Mouse (Mus musculus): ENCODE results near the gene Vmn1r211. TPM values are rescaled to one million over a fixed set of nuclear protein-coding genes. Genes with fewer than 3 reads are reported as not detected.
A peak's percentile ranks its signal among the peaks of the same experiment; 100 is the strongest.
"Not testable (repeated sequence)": the region's sequence is repeated elsewhere in the genome, so short reads cannot be mapped to it uniquely, and the experiment has no call there.

Vmn1r211 gene
- not detected for total RNA-seq (2022)

DNA sequence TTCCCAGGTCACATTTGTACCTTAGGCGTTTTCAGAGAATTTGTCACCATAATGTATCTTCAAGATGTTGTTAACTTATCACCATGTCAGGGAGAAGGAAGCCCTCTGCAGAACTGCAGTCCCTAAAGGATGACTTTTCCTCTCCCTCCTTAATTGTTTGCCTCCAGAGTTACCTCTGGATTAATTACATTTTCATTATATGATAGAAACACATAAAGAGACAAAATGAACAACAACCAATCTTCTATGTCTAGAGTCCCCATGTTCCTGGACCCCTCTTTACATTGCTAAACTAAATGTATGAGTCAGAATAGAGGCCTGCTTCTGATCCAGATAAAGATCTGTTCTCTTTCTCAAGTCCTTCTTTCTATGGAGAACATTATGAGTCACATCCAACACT is at the start of gene Vmn1r211:
Gene Vmn1r211 (minus strand): TSS at position 101 of the 400 bp plus-strand sequence.
- no peak for DNase-seq (ENCODE audit: low spot score in 2 of 2)

DNA sequence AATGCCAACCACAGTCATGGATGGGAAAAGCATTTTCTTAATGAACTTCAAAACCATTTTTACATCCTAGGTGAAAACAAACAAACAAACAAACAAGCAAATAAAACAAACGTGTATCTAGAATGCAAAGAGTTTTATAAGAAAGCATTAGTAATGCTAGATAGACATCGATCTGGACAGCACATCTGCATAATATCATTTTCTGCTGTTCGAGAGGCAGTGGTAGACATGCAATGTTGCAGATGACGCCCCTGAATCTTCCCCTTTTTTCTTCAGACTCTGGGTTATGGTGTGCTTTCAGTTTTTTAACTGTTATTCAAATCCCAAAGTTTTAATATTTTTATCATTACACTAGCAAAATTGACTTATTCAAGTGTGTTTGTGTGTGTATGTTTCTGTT is 26.7 kb upstream of the Vmn1r211 start, which contains the start of gene Vmn1r212:
Gene Vmn1r212 (minus strand): TSS at position 101 of the 400 bp plus-strand sequence.
- no peak for DNase-seq (ENCODE audit: low spot score in 2 of 2)

DNA sequence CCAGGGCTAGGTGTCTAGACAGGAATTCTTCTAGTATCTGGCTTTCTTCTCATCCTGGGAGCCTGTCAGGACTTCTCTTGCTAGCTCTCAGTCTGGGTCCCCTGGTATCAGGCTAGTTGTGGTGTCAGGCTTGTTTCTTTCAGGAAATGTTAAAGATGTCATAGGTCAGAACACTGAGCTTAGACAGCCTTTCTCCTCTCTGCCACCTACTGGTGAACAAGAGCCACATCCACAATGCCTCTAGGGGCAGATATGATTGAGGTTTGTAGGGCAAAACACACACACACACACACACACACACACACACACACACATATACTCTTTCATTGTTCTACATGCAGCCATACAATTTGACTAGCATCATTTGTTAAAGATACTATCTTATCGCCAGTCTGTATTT is 21.9 kb upstream of the Vmn1r211 start:
- no peak for DNase-seq (ENCODE audit: low spot score in 2 of 2)

DNA sequence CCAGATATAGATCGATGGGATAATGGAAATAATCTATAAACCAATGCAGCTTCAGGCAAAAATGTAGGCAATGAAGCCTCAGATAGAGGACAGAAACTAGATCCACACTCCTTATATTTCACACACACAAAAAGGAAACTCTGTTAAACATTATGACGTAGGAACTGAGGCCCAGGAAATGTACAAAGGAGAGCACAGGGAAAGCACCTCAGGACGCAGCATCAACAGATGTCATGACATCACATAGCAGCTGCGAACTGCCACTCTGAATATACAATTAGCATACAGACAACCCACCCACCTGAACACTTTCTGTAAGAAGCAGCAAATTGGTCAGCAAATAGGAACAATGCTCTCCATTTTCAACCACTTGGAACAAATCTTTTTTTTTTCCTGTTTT is 2.6 kb downstream of the Vmn1r211 start:
- no peak for DNase-seq (ENCODE audit: low spot score in 2 of 2)

DNA sequence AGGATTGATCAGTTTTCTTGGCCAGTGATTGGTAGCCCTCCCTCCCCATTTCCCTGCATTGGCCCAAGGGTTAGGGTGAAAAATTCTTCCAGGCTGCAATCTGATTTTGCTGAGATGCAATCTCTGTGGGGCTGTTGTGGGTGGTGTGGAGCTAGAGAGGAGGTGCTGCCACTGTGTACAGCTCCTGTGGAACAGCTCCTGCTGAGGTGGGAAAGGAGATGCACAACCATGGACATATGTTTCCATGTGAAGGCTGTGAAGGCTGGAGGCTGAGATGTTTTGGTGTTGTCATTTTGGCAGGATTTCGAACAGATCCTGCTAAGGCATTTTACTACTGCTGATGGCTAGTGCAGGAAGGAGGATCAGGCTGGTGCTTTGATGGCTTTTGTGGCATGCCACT is 10.6 kb downstream of the Vmn1r211 start:
- peak in 1 of 2 experiments; percentile 7 for DNase-seq (ENCODE audit: low spot score in 2 of 2)

DNA sequence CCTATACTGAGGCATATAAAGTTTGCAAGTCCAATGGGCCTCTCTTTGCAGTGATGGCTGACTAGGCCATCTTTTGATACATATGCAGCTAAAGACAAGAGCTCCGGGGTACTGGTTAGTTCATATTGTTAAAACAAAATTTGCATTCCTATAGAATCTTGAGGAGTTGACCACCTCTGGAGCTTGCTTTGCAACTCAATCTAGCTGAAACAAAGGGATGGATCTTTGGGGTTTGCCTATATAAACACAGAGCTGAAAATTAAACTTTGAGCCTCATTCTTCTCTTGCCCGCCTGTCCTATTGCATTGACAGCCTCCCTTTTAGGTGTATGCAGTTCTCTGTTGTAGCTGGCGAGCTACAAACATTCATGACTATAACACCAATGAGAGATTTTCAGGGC is 13.1 kb downstream of the Vmn1r211 start:
- DNase-seq (ENCODE audit: low spot score in 2 of 2) = not testable (repeated sequence)

DNA sequence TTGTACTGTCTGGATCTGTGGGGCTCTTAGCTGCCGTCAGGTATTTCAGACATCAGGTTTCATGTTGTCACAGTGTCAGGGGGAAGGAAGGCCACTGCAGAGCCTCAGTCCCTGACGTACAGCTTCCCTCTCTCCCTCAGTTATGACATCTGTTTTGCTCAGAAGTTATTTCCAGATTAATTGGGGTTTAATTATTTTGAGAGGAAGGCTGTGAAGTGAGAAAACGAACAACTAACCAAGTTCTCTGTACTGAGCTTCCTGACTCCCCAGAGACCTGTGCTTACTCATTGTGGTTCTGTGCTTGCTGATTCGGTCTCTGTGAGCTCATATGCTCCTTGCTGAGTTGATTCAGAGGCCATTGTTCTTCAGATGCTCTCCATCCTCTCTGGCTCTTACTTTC is 26.1 kb downstream of the Vmn1r211 start, which contains the start of gene Vmn1r210:
Gene Vmn1r210 (minus strand): TSS at position 101 of the 400 bp plus-strand sequence.
- no peak for DNase-seq (ENCODE audit: low spot score in 2 of 2)

DNA sequence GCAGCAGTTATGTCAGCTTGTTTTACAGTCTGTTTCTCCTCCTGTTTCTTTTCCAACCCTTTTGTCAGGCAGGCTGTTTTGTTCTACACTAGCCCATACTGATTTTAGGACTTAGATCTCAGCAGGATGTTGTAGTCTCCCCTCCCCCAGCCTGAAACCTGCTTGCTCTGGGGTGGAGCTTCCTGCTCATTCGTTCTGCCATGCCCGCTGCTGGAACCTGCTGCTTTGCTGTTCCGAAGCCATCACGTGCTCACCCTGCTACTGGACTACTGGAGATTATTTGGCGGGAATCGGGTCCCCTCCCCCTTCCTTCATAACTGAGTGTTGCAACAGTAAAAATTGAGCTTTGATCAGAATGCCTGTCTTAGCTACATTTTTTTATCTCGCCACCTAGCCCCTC is 28.0 kb downstream of the Vmn1r211 start:
- not testable (repeated sequence) for DNase-seq (ENCODE audit: low spot score in 2 of 2)

DNA sequence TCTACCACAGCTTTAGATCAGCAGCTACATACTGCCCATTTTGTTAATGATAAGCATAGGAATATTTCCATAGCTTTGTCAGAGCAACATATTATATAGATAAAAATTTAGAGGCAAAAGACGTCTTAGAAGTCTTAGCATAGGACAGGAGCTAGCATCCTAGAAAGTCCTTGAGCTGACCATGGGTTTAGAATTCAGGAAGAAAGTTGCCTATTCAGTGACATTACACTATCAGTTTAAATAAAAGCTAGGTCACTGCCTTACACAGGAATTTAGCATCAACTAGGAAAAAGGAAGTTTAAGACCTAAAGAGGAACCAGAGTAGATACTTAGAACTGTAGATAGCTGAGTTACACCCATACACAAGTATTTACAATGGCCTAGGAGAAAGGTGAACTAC is 35.8 kb downstream of the Vmn1r211 start:
- DNase-seq (ENCODE audit: low spot score in 2 of 2) = not testable (repeated sequence)

DNA sequence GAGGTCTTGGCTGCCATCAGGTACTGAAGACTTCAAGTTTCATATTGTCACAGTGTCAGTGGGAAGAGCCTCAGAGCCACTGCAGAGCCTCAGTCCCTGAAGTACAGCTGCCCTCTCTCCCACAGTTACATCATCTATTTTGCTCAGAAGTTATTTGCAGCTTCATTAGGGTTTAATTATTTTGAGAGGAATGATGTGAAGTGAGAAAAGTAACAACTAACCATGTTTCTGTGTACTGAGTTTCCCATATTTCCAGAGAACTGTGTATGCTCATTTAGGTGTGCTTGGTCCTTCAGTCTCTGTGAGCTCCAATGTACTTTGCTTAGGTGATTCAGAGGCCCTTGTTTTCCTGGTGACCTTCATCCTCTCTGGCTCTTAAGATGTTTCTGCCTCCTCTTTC is 47.8 kb downstream of the Vmn1r211 start, which contains the start of gene Vmn1r209:
Gene Vmn1r209 (minus strand): TSS at position 101 of the 400 bp plus-strand sequence.
- DNase-seq (ENCODE audit: low spot score in 2 of 2) = not testable (repeated sequence)

Other genes with a start within 250 kb of the Vmn1r211 start
- gene Vmn1r206, start 233.3 kb downstream of the Vmn1r211 start, total RNA-seq (2022) = under 1 TPM; 0.09 to 0.46 (median 0.29) TPM
- under 1 TPM in 2 of 4 experiments, not detected in 2; 0.15 to 0.19 TPM for gene Vmn1r207-ps, start 127.9 kb downstream of the Vmn1r211 start, total RNA-seq (2022)
- not detected for gene Vmn1r208, start 80.2 kb downstream of the Vmn1r211 start, total RNA-seq (2022)
- under 1 TPM in 2 of 4 experiments, not detected in 2; 0.07 to 0.09 TPM for gene Vmn1r209, start 47.9 kb downstream of the Vmn1r211 start, total RNA-seq (2022)
- not detected for gene Vmn1r210, start 26.2 kb downstream of the Vmn1r211 start, total RNA-seq (2022)
- not detected for gene Vmn1r212, start 26.6 kb upstream of the Vmn1r211 start, total RNA-seq (2022)
- gene Vmn1r213, start 150.1 kb upstream of the Vmn1r211 start, total RNA-seq (2022) = not detected
- gene Vmn1r214, start 172.9 kb upstream of the Vmn1r211 start, total RNA-seq (2022) = not detected
- gene Vmn1r215, start 210.5 kb upstream of the Vmn1r211 start, total RNA-seq (2022) = not detected

All from left cerebral cortex, adult 8-10 months (tissue).